Mouse (Mus musculus) adrenal gland, adult 8-10 months (tissue): ENCODE data around the gene Ttyh1. TPM values are rescaled to one million over a fixed set of nuclear protein-coding genes. Genes with fewer than 3 reads are reported as not detected.

Source experiments
- DNase-seq: peaks from one replicate; pipeline ENCODE4 v3.0.0; 2022
- total RNA-seq, 4 experiments: library from RNA; stranded (reverse); gene quantifications; 2 replicates each; pipeline ENCODE4 v1.2.4; 2022

Ttyh1 gene
- total RNA-seq: 1 to 10 TPM in 3 of 4 experiments, under 1 TPM in 1; 0.80 to 2.0 (median 1.6) TPM

- no peak for DNase-seq
Observed at GRCm38 (mm10) chr7:4119344-4119902, at the start of gene Ttyh1. Ttyh1 (plus strand) TSS chr7:4119408.

- no peak for DNase-seq
Observed at GRCm38 (mm10) chr7:4071066-4071465, 48.1 kb upstream of the Ttyh1 start.

GRCm38 (mm10) chr7:4073144-4073543 lies 46.1 kb upstream of the Ttyh1 start:
- no peak for DNase-seq

DNA sequence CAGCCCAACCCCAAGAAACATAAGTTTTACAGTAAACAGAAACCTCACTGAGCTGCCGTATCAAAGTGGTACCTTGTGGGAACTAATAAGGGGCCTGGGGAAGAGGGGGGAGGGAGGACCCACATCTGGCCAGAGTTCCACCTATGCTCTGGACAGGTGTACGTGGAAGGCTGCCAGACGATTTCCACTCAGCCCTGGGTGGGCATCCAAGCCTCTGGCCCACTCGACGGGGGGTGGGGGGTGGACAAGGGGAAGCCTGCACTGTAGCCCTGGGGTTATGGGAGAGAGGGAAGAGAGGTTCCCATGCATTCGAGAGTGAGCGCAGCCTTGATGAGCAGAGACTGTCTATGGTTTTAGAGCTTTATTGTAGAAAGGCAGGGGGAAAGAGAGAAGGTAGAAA lies 39.7 kb upstream of the Ttyh1 start:
- DNase-seq: no peak

DNA sequence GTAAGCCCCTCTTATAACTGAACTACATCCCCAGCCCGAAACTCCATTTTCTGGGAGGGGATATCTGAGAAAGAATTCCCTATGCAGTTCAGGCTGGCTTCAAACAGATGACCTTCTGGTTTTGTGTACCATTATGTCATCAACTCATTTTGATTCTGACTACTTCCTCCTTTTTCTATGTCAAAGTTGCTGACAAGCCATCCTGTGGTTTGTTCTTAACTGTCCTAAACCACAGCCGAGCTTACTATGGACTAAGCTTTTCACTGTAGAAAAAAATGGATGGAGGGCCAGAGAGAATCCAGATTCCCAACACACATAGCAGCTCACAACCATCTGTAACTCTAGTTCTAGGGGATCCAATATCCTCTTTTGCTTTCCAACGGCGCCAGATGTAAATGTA lies 38.7 kb upstream of the Ttyh1 start:
- DNase-seq: no peak

GRCm38 (mm10) chr7:4081706-4082105 lies 37.5 kb upstream of the Ttyh1 start:
- no peak for DNase-seq

- DNase-seq: peak; percentile 6
Observed at GRCm38 (mm10) chr7:4082804-4083203, 36.4 kb upstream of the Ttyh1 start.

DNA sequence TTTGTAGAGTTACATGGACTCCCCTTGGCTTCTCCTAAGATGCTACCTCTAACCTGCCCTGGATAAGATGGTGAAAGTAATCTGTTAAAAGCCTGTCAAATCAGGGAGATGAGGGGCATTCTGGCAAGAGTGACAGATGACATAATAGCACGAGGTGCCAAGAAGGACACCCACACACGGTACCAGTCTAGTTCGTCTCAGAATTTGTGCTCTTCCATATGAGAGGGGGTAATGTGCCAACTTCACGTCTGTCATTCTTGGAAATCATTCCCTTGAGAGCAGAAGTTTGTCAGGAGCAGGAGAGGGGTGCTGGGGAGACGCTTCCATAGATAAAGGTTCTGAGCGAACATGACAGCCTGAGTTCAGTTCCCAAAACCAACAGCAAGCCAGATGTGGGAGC lies 35.0 kb upstream of the Ttyh1 start:
- DNase-seq: no peak

DNA sequence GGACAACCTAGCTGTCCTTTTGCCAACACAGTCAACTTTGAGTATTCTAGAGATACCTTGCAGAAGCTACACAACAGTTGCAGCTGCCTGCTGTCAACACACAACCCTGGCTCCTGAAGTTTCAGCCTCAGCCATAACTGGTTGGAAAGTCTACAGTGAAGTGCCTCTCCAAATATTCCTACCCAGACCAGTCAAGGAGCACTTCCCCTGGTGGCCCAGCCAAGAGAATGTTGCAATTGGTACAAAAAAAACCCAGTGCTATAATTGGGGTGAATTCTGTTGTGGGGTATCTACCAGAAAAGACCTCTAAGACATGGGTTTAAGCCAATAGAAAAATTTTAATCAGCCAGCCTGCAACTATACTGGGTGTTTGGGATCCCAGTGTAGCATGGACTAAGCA lies 33.6 kb upstream of the Ttyh1 start:
- no peak for DNase-seq

DNA sequence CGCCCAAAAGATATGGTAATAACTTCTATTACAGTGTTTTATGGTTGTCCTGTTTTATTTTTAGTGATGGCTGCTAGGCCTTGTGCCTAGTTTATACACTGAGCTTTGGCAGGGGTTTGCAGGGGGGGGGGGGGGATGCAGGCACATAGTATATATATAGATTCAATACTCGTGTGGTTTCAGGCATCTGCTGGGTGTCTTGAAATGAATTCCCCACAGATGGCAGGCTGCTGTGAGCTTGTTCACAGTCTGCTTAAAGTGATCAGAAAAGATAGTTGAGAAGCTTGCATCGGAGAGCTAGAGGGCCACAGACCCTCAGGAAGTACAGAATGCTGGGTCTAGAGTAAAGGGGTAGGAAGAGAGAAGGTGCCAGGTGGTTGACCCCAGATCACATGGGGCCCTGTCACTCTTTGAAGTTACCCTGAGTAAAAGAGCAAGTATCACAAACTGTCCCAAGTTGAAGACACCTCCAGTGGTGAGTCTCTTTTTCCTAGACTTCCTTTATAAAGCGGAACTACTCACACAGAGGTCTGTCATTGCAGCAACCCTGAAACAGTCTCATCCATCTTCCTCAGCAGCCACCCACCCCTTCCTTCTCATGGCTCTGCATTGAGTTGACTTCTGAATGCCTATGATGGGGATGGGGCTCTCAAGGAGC lies 31.8 kb upstream of the Ttyh1 start:
- DNase-seq: no peak

DNA sequence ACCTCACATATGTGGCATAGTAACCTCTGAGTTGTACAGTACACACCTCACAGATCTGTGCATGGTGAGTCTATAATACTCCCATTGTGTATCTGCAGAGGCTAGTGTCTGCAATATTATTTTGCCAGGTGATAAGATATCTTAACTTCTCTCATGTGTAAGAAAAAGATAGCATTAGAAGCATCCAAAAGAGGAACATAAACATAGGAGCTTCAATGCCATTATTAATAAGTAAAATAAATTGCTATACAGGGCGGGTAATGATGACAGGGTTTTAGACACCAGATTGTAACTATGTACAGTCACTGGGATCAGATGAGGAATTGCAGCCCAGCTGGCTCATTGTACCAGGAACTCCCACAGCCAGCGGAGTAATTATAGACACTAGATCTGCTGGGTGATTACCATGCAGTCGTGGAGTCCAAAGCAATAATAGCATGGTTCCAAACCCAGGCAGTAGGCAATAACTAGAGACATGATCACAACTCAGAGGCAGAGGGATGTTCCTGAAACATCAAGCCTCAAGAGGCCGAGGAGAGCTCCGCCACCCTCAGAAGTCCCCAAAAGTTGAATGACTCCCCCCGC lies 31.2 kb upstream of the Ttyh1 start:
- no peak for DNase-seq

DNA sequence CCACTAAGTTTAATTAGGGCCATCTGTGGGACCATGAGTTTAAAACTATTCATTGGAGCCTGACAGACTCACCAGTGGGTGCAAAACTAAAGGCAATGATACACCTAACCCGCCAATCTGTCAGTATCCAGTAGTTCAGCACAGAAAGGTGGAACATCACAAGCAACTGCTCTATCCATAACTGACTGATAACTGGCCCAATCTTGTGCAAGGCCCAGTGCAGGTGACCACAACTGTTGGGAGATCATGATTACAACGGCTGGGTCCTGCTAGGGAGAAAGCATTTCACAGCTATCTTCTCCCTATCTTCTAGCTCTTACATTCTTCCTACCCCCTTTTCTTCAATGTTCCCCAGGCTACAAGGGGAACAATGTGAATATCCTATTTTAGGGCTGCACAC lies 30.5 kb upstream of the Ttyh1 start:
- DNase-seq: no peak

- DNase-seq: no peak
Observed at GRCm38 (mm10) chr7:4091170-4091569, 28.0 kb upstream of the Ttyh1 start.

DNA sequence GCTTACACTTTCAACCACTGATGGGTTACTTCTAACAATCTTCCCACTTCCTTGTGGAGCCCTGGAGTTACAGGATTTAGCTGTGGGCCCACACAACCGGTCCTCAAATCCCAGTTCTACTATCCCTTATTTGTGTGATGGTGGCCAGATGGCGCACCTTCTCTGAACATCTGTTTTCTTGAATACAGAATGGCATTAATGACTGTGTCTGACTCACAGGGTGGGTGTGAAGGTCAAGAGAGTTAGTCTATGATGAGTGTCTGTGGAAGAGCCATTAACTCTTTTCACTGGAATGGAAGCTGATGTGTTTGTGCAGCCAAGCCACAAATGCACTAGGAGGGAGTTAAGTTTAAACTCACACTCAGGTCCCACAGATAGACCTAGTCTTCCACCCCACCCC lies 20.9 kb upstream of the Ttyh1 start:
- DNase-seq: no peak

DNA sequence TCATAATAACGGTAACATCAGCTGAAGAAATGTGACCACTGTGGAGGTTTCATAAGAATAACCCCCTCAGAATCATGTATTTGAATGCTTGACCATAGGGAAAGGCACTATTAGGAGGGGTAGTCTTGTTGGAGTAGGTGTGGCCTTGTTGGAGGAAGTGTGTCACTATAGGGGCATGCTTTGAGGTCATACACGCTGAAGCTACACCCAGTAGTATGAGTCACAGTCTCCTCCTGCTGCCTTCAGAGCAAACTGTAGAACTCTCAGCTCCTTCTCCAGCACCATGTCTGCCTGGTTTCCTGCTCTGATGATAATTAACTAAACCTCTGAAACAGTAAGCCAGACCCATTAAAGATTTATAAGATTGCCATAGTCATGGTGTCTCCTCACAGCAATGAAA lies 20.4 kb upstream of the Ttyh1 start:
- no peak for DNase-seq

DNA sequence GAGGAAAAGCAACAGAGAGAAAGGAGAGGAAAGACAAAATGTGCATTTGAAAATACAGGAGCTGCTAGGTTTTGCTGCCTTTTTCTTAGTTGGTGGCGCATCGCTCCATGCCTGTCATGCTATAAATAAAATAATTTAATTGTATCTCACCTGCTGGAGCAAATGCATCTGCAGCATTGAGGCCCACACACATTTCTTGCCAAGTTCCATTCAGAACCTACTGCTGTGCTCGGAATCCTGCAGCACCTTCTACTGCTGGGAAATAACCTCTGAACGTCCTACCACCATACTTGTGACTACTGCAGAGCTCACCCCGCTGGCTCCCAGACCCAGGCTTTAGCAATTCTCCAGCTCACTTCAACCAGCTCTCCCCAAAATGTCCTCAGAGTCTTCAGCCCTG lies 18.1 kb upstream of the Ttyh1 start:
- DNase-seq: no peak

DNA sequence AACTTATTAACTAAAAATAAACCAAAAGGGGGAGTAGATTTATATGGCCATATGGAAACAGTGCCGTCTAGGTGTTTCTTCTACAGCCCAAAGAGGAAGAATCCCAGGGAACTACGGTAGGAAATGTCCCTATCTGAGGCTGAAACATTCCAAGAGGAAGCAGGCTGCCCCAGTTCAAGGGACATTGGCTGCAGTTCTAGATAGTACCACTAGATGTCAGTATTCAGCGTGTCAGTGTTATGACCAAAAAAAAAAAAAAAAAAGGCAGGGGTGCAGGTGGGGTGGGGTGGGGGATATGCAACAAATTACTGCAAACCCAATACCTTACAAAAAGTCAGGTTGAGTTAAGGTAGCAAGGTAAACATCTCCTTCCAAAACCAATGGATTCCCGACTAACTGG lies 15.8 kb upstream of the Ttyh1 start:
- DNase-seq: no peak

GRCm38 (mm10) chr7:4111766-4112165 lies 7.4 kb upstream of the Ttyh1 start:
- no peak for DNase-seq

DNA sequence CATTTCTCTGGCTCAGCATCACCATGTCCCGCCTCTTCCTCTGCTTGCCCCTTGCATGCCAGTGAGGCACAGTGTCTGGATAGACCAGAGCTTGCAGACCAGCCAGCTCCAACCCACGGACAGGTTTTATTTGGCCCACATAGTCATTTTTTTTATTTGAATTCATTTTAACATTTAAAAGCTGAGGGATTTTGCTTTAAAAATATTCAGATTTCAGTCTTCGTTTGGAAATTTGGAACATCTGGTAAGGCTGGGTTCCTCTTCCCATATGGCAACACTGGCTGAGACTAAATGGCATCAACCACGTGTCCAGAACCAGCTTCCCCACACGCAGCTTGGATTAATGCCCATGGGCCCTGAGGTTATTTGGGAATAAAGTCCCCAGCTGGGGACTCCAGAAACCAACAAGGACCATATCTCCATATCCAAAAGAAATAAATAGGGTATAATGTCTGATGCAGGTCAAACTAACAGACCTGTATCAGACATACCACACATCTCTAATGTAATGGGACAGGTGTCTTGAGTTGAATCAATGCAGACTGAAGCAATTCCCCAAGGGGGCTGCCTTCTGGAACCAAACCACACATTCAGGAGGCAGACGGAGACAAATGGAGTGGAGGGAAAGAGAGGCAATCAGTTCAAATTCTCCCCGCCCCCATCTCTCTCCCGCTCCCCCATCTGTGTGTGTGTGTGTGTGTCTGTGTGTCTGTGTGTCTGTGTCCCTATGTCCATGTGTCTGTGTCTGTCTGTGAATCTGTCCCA lies 2.0 kb upstream of the Ttyh1 start:
- DNase-seq: no peak

DNA sequence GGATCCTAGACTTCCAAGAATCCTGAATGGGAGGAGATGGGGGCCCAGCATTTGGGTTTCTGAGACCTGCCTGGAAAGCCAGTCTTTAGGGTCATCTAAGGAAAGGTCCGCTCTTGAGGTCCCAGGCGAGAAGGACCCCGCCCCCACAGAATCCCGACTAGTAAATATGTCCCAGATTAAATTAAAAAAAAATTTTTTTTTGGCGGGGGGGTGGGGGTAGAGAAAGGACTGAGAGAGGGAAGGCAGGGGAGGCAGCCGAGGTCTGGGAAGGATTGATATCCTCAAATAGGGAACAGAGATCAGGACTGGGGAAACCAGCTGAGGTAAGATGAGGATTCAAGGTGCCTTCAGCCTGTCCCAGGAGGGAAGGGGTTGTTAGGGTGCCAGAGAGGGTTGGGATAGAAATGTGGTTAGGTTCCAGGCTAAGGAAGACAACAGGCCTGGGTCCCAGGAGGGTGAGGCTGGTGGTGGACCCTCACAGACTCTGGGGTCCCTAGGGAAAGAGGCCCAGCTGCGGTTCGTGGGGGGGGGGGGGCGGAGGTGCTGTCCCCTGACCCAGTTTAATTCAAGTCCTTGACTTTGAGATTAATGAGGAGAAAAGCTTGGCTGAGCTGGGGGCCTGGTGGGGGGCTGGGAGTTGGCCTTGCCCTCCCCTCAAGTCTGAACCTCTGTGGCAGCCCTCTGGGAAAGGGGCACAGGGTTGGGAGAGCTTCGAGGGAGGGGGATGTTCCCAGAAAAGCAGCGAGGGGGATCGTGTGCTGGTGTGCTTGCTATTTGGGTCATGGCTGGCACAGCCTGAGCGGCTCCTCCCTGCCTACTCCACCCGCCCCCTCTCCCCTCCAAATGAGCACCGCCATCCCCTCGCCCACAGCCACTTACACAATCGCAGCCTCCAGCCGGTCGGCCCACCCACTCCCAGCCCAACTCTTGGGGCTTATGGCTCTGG lies 1.0 kb downstream of the Ttyh1 start:
- no peak for DNase-seq

DNA sequence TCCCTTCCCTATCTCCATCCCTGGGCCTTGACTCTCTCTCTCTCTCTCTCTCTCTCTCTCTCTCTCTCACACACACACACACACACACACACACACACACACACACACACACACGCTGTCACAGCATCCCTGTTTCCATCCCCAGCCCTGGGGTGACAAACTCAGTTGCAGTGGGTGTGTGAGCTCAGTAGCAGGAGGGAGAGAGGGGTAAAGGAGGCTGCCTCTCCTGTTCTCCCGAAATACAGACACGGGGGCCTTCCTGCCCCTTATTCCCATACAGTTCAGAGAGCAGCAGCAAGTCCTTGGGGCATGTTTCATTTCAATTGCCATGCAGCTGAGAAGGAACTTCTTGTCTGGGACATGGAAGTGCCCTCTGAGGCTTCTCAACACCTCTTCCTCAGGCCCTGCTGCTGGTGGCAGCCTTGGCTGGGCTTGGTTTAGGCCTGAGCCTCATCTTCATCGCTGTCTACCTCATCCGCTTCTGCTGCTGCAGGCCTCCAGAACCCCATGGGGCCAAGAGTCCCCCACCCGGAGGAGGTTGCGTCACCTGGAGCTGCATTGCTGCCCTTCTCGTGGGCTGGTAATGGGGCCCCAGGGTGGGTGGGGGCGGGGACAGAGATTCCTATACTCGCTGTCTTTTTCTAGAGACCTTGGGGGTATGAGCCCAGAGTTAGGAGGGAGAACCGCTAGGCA lies 3.0 kb downstream of the Ttyh1 start:
- no peak for DNase-seq

- no peak for DNase-seq
Observed at GRCm38 (mm10) chr7:4122783-4123182, 3.6 kb downstream of the Ttyh1 start.
